ENCODE assay signal across 9 mouse cellular contexts in genomic region chr3:103735776-103736600, GRCm38 (mm10). TPM values are rescaled to one million over a fixed set of nuclear protein-coding genes. Genes with fewer than 3 reads are reported as not detected.
DNase-seq lines count a peak whose midpoint lies in the region; ATAC-seq and TF ChIP-seq lines count a peak whose summit lies in the region.
"Had no signal": no experiment of that assay in that cellular context is flagged by ENCODE, and none has a peak within 500 bp of the region (broad histone marks: within the 10 kb centered on the region; RNA-seq: fewer than 3 reads in every experiment).

No protein-coding gene starts in this region.

- H3K9me3 ChIP-seq in intestine, embryonic 15.5 days, result no peaks in the 10 kb centered on the region

- peak overlapping the region; percentile 89 for H3K27ac ChIP-seq in intestine, embryonic 15.5 days
- H3K27ac ChIP-seq in small intestine, adult 2 months (ENCODE audit: insufficient read depth, low read depth, low read length), result 0 out of 2 replicates have a peak overlapping the region, but pooled peaks have one; percentile 70

- H3K4me1 ChIP-seq in lung, adult 2 months (ENCODE audit: control insufficient read depth, insufficient read depth, low read length), result peaks cover 8% of the 10 kb centered on the region
- H3K4me1 ChIP-seq in intestine, embryonic 15.5 days (replicated peaks), result peaks cover 46% of the 10 kb centered on the region
- 0 out of 2 replicates have a peak, but pooled peaks cover 3% of the 10 kb centered on the region for H3K4me1 ChIP-seq in small intestine, adult 2 months (ENCODE audit: control insufficient read depth, insufficient read depth, insufficient read length, low read length)

- peaks cover 4% of the 10 kb centered on the region; the same call in 1 of the 2 replicates for H3K36me3 ChIP-seq in intestine, embryonic 15.5 days
- no peaks in the 10 kb centered on the region; the same call in 1 of the 2 replicates for H3K36me3 ChIP-seq in small intestine, adult 2 months (ENCODE audit: control insufficient read depth, insufficient read depth, low read length)

- no peak for TF ChIP-seq CTCF in lung, adult 2 months (IDR thresholded peaks at IDR 0.05; ENCODE audit: insufficient read depth, low read length)
- no peak for TF ChIP-seq CTCF in small intestine, adult 2 months (IDR thresholded peaks at IDR 0.05; ENCODE audit: extremely low read depth, insufficient read length, insufficient replicate concordance, low read depth, low read length)

- TF ChIP-seq POLR2A in lung, adult 2 months (IDR thresholded peaks at IDR 0.05; ENCODE audit: borderline replicate concordance, extremely low read depth, low read depth, low read length), result no peak
- TF ChIP-seq POLR2A in small intestine, adult 2 months (IDR thresholded peaks at IDR 0.05; ENCODE audit: low read depth, low read length), result no peak

- intact Hi-C loops in gastrocnemius, postnatal 14 days (cut with DNase I; ENCODE audit: low total_unique reads), result loop anchor here (5.0 to 10.0 kb wide), 2 partner anchors 149 to 344 kb away; no protein-coding TSS in a partner anchor

- H3K9ac ChIP-seq in intestine, embryonic 15.5 days, result peak overlapping the region; percentile 49

- 73% methylated on average over 28 of the region's 28 CpGs for WGBS in lung, adult 2 months
- WGBS in intestine, embryonic 15.5 days, result 64% methylated on average over 28 of the region's 28 CpGs
- WGBS in small intestine, adult 2 months, result 86% methylated on average over 28 of the region's 28 CpGs

- DNase-seq in gastrocnemius, adult 18-20 months (ENCODE audit: low spot score), result peak; percentile 17
- DNase-seq in gastrocnemius, postnatal 14 days, result no peak
- DNase-seq in lung, adult 2 months, result no peak
- DNase-seq in lung, postnatal 36 days, result no peak
- DNase-seq in spleen, adult 12 weeks (ENCODE audit: low spot score), result no peak
- no peak for DNase-seq in adrenal gland, adult 18-20 months (ENCODE audit: low spot score in 2 of 2)
- DNase-seq: right cerebral cortex, postnatal 4 days had no signal

- H3K4me2 ChIP-seq in intestine, embryonic 15.5 days (replicated peaks), result peak overlapping the region; percentile 60

- no peak for ATAC-seq in intestine, embryonic 15.5 days

- no peaks in the 10 kb centered on the region for H3K27me3 ChIP-seq in intestine, embryonic 15.5 days (replicated peaks)
- no peaks in the 10 kb centered on the region for H3K27me3 ChIP-seq in small intestine, adult 2 months (ENCODE audit: control insufficient read depth, insufficient read depth, low read length)

- peak overlapping the region; percentile 14 for H3K4me3 ChIP-seq in lung, adult 2 months (replicated peaks; ENCODE audit: extremely low read depth, low read depth, low read length)
- H3K4me3 ChIP-seq in intestine, embryonic 15.5 days (replicated peaks), result peak overlapping the region; percentile 36
- H3K4me3 ChIP-seq in small intestine, adult 2 months (ENCODE audit: low read depth, low read length), result peak overlapping the region; percentile 14

RNA-seq across cellular contexts. Expression of gene Olfml3, which starts 1.8 kb away (rescaled TPM):
- total RNA-seq in gastrocnemius, adult 18-20 months (2021), result 1 to 10 TPM; 3.2 to 3.7 TPM
- total RNA-seq in gastrocnemius, postnatal 14 days (2021), result 1 to 10 TPM; 6.7 to 8.2 TPM
- 56.3 and 80.9 TPM in 2 replicates for polyA plus RNA-seq in lung, adult 2 months (2012; rRNA removed)
- 45.4 and 47.4 TPM in 2 replicates for polyA plus RNA-seq in intestine, embryonic 15.5 days (2015; fragmentation: Nextera tagmentation; extraction: Ambion mirVana)
- 4.0 and 5.7 TPM in 2 replicates for polyA plus RNA-seq in small intestine, adult 2 months (2012; rRNA removed)
- 10 to 100 TPM; 17.3 to 24.4 TPM for total RNA-seq in adrenal gland, adult 18-20 months (2021)

RNA-seq across cellular contexts. Expression of gene Gm10964, which starts 3.2 kb away (rescaled TPM):
- not detected for total RNA-seq in gastrocnemius, adult 18-20 months (2021)
- not detected for total RNA-seq in gastrocnemius, postnatal 14 days (2021)
- not detected in 2 replicates for polyA plus RNA-seq in lung, adult 2 months (2012; rRNA removed)
- polyA plus RNA-seq in intestine, embryonic 15.5 days (2015; fragmentation: Nextera tagmentation; extraction: Ambion mirVana), result not detected in 2 replicates
- polyA plus RNA-seq in small intestine, adult 2 months (2012; rRNA removed), result not detected in 2 replicates
- total RNA-seq in adrenal gland, adult 18-20 months (2021), result not detected

RNA-seq across cellular contexts. Expression of gene Hipk1, which starts 55.4 kb away (rescaled TPM):
- 10 to 100 TPM; 63.0 to 64.5 TPM for total RNA-seq in gastrocnemius, adult 18-20 months (2021)
- total RNA-seq in gastrocnemius, postnatal 14 days (2021), result 10 to 100 TPM; 45.8 to 71.0 TPM
- polyA plus RNA-seq in lung, adult 2 months (2012; rRNA removed), result 105 and 143 TPM in 2 replicates
- polyA plus RNA-seq in intestine, embryonic 15.5 days (2015; fragmentation: Nextera tagmentation; extraction: Ambion mirVana), result 8.7 and 9.8 TPM in 2 replicates
- 27.2 and 55.2 TPM in 2 replicates for polyA plus RNA-seq in small intestine, adult 2 months (2012; rRNA removed)
- total RNA-seq in adrenal gland, adult 18-20 months (2021), result 100 to 1,000 TPM; 122 to 141 TPM
